Mouse (Mus musculus): ENCODE results near the gene Bbs10.

Bbs10 gene

GRCm38 (mm10) chr10:111298140-111299098 lies at the start of gene Bbs10:
Bbs10 (plus strand) TSS chr10:111298679.
- DNase-seq = peak; percentile 96

GRCm38 (mm10) chr10:111250192-111250591 lies 48.3 kb upstream of the Bbs10 start:
- no peak for DNase-seq

- no peak for DNase-seq
Measured at GRCm38 (mm10) chr10:111251666-111252065, 46.8 kb upstream of the Bbs10 start.

GRCm38 (mm10) chr10:111255228-111255627 lies 43.3 kb upstream of the Bbs10 start:
- DNase-seq = no peak

GRCm38 (mm10) chr10:111256156-111256555 lies 42.3 kb upstream of the Bbs10 start:
- no peak for DNase-seq

GRCm38 (mm10) chr10:111257358-111257757 lies 41.1 kb upstream of the Bbs10 start:
- no peak for DNase-seq

- DNase-seq = peak; percentile 27
Measured at GRCm38 (mm10) chr10:111258256-111258655, 40.2 kb upstream of the Bbs10 start.

GRCm38 (mm10) chr10:111271687-111272086 lies 26.8 kb upstream of the Bbs10 start:
- no peak for DNase-seq

GRCm38 (mm10) chr10:111272905-111273304 lies 25.6 kb upstream of the Bbs10 start:
- DNase-seq = no peak

- DNase-seq = no peak
Measured at GRCm38 (mm10) chr10:111273463-111274088, 24.9 kb upstream of the Bbs10 start.

GRCm38 (mm10) chr10:111275822-111276221 lies 22.7 kb upstream of the Bbs10 start:
- no peak for DNase-seq

- no peak for DNase-seq
Measured at GRCm38 (mm10) chr10:111297631-111298030, 848 bp upstream of the Bbs10 start.

GRCm38 (mm10) chr10:111299591-111299990 lies 1.1 kb downstream of the Bbs10 start:
- peak; percentile 7 for DNase-seq

GRCm38 (mm10) chr10:111301041-111301440 lies 2.6 kb downstream of the Bbs10 start:
- DNase-seq = no peak

GRCm38 (mm10) chr10:111302486-111302885 lies 4.0 kb downstream of the Bbs10 start:
- DNase-seq = no peak

- no peak for DNase-seq
Measured at GRCm38 (mm10) chr10:111308850-111309501, 10.5 kb downstream of the Bbs10 start.

GRCm38 (mm10) chr10:111313282-111313681 lies 14.8 kb downstream of the Bbs10 start:
- no peak for DNase-seq

- no peak for DNase-seq
Measured at GRCm38 (mm10) chr10:111314636-111315395, 16.3 kb downstream of the Bbs10 start.

GRCm38 (mm10) chr10:111315940-111316339 lies 17.5 kb downstream of the Bbs10 start:
- DNase-seq = no peak

GRCm38 (mm10) chr10:111318021-111318420 lies 19.5 kb downstream of the Bbs10 start:
- no peak for DNase-seq

- no peak for DNase-seq
Measured at GRCm38 (mm10) chr10:111318805-111319500, 20.5 kb downstream of the Bbs10 start.

GRCm38 (mm10) chr10:111320579-111320978 lies 22.1 kb downstream of the Bbs10 start:
- no peak for DNase-seq

Measured in kidney, postnatal 14 days (tissue).